Mouse (Mus musculus) embryonic stem cell, embryonic (primary cell): ENCODE results near the gene Nlrc3.

ENCODE experiments used
- CTCF ChIA-PET, 4 experiments: fragments of 300-600 bp in 2 of 4; fragments of 350-600 bp in 2 of 4; sonication (Branson Sonifier 250); formaldehyde crosslinking; loops; one replicate each; lab custom pipeline; 2022; ENCODE audit warnings: inconsistent platforms in 2 of 4; lab: Charles Lee
- POLR2A ChIA-PET, 4 experiments: fragments of 300-600 bp in 2 of 4; fragments of 350-600 bp in 2 of 4; sonication (Branson Sonifier 250); formaldehyde crosslinking; loops; one replicate each; lab custom pipeline; 2022; ENCODE audit warnings: antibody characterized with exemption in 4 of 4, inconsistent platforms in 1 of 4; lab: Charles Lee

The Nlrc3 gene

DNA sequence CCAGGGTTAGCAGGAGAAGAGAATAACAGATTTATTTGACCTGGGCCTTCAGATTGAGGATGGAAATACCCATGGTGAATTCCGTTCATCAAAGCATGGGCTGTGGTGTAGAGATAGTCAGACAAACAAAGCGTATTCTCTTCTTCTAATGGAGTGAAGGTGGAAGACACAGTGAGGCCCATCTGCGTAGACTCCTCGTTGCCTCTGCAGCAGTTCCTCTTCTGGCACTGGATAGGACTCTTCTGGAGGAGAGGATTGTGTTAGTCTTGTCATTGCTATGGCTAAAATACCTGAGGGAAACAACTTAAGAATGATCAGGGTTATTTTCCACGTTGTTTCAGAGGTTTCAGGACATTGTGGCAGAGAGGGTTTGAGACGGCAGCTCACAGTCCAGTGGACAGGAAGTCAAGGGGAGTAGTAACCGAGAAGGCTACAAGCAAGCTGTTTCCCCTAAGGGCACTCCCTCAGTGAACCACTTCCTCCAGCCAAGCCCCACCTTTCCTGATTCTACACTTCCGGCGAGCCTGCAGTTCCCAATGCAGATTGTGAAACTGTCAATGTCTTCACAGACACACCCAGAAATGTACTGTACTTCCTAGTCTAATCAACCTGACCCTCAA is 81.1 kb downstream of the Nlrc3 start:
- CTCF ChIA-PET, result interaction anchor here in 1 of 4 experiments (1.2 kb wide), 1 partner anchor 11 kb away, joined by 3 read pairs; the partner anchor contains the start of genes Gm20695 and Zfp597
- POLR2A ChIA-PET, result interaction anchor here in 3 of 4 experiments (1.0 to 1.3 kb wide), 4 partner anchors 13 to 23 kb away, joined by 3 to 5 read pairs (median 4); partner anchors contain the start of genes 1700037C18Rik (in 2 of the 3), Cluap1 (in 2 of the 3) and Naa60 (in 2 of the 3)
